Mouse (Mus musculus) cerebellum, adult 11 months (tissue): ENCODE results near the gene Ciz1.
A peak's percentile ranks its signal among the peaks of the same experiment; 100 is the strongest.
"Not testable (repeated sequence)": the region's sequence is repeated elsewhere in the genome, so short reads cannot be mapped to it uniquely, and the experiment has no call there.

ENCODE experiments used
- DNase-seq: peaks from one replicate; pipeline ENCODE4 v3.0.0; 2022

The Ciz1 gene

GRCm38 (mm10) chr2:32348311-32348710, 3.8 kb upstream of the Ciz1 start:
- DNase-seq = peak; percentile 67

GRCm38 (mm10) chr2:32349625-32350255, 2.4 kb upstream of the Ciz1 start:
- DNase-seq = peak; percentile 43

DNA sequence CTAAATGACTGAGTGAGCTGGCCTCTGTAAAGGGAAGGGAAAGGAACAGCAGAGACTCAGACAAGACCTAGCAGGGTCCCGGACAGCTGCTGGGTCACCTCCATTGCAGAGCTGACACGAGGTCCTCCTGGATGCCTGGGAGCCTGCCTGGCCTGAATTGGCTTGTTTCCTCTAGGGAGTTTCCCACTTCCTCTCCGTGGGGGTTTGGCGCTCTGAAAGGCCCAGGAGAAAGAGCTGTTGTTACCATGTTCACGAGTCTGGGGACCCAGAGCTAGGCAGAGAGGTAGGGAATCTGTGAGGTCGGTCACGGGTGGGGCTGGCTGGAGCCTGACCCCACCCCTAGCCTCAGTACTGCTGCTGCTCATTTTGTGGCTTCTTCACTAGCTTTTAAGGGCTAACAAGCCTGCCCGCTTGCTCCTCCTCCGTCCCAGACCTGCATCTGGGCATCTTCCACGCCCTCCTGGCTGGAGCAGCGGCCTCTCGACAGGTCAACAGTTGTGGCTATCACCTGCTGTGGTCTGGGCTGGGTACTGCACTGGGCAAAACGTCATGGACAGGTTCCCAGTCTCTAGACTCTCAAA, 1.6 kb upstream of the Ciz1 start:
- DNase-seq = peak; percentile 61

DNA sequence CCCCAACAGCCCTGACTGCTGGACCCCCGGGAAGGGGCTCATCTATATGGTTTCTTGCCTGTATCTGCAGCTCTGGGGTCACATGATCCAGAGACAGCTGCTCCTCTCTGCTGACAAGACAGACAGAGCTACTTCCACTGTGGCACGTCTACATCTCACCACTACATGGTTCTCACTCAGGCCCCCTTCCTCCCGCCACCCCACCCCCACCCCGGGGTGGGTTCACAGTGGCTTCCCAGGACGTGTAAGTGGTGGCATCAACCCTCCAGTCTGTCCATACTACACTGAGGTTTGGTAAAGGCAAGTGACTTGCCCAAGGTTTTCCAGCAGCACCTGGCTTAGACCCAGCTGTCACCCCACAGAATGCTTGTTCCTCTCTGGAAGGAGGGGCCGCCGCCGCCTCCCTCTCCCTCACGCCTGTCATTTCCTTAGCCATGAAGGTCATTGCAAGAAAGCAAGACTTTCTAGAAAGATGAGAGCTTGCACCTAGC, 611 bp upstream of the Ciz1 start:
- DNase-seq = peak; percentile 69

DNA sequence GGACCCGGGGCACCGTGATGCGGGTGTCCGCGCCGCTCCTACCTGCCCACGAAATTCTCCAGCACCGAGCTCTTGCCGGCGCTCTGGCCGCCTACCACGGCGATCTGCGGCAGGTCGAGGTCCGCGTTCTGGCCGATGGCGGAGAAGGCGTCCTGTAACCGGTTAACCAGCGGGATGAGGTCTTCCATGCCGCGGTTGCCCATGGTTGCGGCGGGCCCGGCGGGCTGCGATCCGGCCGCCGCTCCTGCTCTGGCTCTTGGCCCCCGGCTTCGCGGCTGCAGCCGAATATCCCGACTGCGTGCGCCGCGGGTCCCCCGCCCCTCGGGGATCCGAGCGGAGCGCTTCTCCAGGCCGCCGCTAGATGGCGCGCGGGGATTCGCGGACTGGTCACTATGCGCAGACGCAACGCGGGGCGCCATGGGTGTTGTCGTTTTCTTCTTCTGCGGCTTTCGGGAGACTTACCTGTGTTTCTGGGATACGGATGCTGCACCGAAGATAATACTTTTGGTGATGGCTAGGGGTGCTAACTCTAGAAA, 948 bp downstream of the Ciz1 start, which contains the start of gene Dnm1:
Gene Dnm1 (minus strand): TSS at position 332 of the 536 bp plus-strand sequence.
- peak; percentile 97 for DNase-seq

DNA sequence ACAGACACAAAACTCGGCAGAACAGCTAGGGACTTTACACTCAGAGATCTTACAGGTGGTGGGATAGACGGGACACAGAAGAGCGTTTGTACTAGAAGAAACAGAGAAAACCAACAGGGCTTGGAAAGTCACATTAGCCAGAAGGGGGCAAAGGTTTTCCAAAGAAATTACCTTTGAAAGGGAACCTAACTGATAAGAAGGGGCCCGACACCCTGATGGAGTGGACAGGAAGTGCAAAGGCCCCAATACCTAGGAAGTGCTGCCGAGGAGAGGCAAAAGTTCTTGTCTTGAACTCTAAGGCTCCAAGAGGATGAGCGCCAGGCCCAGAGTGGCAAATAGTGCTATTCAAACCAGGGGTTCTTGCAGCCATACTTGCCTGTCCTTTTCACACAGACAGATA, 1.7 kb downstream of the Ciz1 start:
- DNase-seq = no peak

- DNase-seq = no peak
Observed at GRCm38 (mm10) chr2:32354336-32354895, 2.3 kb downstream of the Ciz1 start.

- DNase-seq = no peak
Observed at GRCm38 (mm10) chr2:32356216-32356615, 4.1 kb downstream of the Ciz1 start.

- no peak for DNase-seq
Observed at GRCm38 (mm10) chr2:32357710-32358109, 5.6 kb downstream of the Ciz1 start.

DNA sequence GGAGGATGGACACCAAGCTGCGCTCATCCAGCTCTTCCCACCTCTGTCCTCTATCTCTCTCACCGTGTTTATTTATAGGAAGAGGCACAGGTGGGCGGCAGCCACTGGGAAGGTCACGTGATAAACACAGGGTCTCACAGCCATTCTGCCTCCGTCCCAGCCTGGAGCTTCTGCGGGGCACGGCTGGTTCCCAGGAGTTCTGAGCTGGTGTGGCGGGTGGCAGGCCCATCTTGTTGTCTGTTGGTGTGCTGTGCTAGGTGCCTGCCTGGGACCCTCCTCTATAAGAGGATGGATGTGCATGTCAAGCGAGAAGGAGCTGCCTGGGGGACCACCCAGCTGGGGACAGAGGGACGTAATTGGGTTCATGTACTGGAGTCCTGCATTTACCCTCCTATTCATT, 6.3 kb downstream of the Ciz1 start:
- no peak for DNase-seq

DNA sequence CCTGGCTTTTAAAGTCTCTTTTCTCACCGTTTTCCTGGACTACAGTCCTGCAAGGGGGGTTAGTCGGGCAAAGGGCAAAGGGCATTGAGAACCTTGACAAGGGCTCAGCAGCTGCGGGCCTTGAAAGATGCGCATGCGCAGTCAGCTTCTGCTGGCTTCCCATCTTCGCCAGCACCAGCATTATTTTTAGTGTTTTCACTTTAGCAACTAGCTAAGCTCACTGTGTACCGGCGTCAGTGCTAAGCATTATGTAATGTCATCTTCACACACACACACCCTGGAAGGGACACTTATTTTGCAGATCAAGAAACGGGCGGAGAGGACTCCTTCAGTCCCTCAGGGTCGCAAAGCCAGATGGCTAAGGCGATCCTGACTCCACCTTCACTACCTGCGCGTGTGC, 8.6 kb downstream of the Ciz1 start:
- peak; percentile 84 for DNase-seq

GRCm38 (mm10) chr2:32361437-32361836, 9.3 kb downstream of the Ciz1 start:
- peak; percentile 87 for DNase-seq

DNA sequence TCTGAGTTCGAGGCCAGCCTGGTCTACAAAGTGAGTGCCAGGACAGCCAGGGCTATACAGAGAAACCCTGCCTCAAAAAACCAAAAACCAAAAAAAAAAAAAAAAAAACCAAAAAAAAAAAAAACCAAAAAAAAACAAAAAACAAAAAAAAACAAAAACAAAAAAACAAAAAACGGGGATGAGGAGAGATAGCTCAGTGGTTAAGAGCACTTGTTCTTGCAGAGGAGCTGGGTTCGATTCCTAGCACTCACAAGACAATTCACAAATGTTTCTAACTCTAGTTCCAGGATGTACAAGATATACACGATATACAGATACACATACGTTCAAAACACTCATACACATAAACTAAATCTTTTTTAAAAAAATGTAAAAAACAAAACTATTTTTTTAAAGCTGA, 10.1 kb downstream of the Ciz1 start:
- DNase-seq = not testable (repeated sequence)

GRCm38 (mm10) chr2:32362817-32363340, 10.8 kb downstream of the Ciz1 start:
- DNase-seq = peak; percentile 93

GRCm38 (mm10) chr2:32363376-32364106, 11.4 kb downstream of the Ciz1 start:
- DNase-seq = no peak

- DNase-seq = no peak
Observed at GRCm38 (mm10) chr2:32364121-32364520, 12.0 kb downstream of the Ciz1 start.

GRCm38 (mm10) chr2:32367315-32367714, 15.2 kb downstream of the Ciz1 start:
- DNase-seq = no peak

- DNase-seq = no peak
Observed at GRCm38 (mm10) chr2:32374191-32374590, 22.1 kb downstream of the Ciz1 start.

DNA sequence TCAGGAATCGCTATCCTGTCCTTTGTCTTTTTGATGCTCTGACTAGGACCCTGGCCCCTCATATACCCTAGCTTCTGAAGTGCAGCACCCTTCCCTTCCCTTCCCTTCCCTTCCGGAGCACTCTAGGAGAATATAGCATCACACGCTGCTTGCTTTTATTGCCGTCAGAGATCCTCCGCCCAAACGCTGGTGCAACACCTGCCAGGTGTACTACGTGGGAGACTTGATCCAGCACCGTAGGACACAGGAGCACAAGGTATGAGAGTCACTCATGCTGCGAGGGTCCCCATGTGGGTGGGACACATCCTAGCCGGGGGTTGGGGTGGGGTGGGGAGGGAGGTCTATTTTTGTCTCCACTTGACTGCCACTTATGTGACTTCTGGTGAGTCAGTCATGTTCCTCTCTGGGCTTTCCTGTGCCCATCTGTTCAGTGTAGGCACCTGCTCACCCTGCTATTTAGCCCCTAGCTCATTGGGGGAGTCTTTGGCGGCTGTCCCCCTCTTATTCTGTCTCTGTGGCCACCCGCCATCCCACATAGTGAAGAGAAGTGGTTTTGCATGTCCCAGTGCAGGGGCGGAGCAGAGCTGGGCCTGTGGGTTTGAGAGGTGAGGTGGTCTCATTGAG, 23.3 kb downstream of the Ciz1 start:
- no peak for DNase-seq

DNA sequence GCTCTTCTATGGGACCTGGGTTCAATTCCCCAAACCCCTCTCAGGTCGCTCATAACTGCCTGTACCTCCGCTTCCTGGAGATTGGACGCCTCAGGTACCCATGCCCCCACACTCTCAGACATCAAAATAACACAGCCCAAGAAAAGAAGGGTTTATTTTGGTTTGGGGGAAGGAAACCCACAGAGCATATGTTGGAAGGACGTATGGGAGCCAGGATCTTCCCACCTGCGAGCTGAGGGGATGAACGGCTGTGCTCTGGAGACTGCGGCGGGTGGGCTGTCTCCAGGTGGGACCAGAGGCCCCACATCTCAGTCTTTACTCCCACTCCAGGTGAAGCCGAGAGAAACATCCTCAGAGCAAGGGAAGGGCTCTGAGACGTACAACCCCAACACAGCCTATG, 24.8 kb downstream of the Ciz1 start:
- no peak for DNase-seq

DNA sequence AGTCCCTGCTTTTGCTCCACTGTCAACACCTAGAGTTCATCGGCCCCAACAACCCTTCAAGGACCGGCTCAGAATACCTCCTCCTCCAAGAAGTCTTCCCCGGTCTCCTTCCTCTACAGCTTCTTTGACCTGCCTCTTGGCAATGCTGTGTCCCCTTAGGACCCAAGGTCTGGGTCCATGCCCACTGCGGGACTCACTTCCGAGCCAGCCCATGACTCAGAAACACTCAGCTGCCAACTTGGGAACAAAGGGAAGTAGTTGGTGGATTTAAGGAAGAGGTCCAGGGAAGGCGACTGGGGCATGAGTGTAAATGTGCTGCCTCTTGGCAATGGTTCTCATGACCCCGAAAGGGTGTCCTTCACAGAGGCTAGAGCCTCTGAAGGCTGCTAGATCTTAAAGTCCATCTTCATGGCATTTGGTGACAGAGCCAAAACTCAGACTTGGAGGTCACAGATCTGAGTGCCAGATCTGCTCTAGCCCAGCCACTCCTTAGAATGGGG, 27.9 kb downstream of the Ciz1 start:
- no peak for DNase-seq

GRCm38 (mm10) chr2:32381141-32381774, 29.1 kb downstream of the Ciz1 start:
- no peak for DNase-seq
